Mouse (Mus musculus) ovary, adult 18-20 months (tissue): ENCODE measurements around the gene Usp12.

ENCODE experiments used
- DNase-seq: peaks from one replicate; pipeline ENCODE4 v3.0.0; 2022; ENCODE audit warnings: low spot score, mixed read lengths

The Usp12 gene

GRCm38 (mm10) chr5:146798031-146798430, 3.2 kb upstream of the Usp12 start:
- no peak for DNase-seq

- DNase-seq = no peak
These were observed 922 bp upstream of the Usp12 start for GRCm38 (mm10) chr5:146795728-146796127.

GRCm38 (mm10) chr5:146794084-146794852, 538 bp downstream of the Usp12 start:
- DNase-seq = peak; percentile 13

- no peak for DNase-seq
These were observed 1.1 kb downstream of the Usp12 start for GRCm38 (mm10) chr5:146793630-146794083.

GRCm38 (mm10) chr5:146792140-146792791, 2.5 kb downstream of the Usp12 start:
- DNase-seq = no peak

- no peak for DNase-seq
These were observed 3.9 kb downstream of the Usp12 start for GRCm38 (mm10) chr5:146790944-146791343.

- no peak for DNase-seq
These were observed 5.4 kb downstream of the Usp12 start for GRCm38 (mm10) chr5:146789413-146789812.

- no peak for DNase-seq
These were observed 8.7 kb downstream of the Usp12 start for GRCm38 (mm10) chr5:146786123-146786522.

GRCm38 (mm10) chr5:146783891-146784290, 10.9 kb downstream of the Usp12 start:
- no peak for DNase-seq

- DNase-seq = no peak
These were observed 11.5 kb downstream of the Usp12 start for GRCm38 (mm10) chr5:146783300-146783699.

GRCm38 (mm10) chr5:146781663-146782062, 13.1 kb downstream of the Usp12 start:
- no peak for DNase-seq

- DNase-seq = no peak
These were observed 14.9 kb downstream of the Usp12 start for GRCm38 (mm10) chr5:146779931-146780330.

GRCm38 (mm10) chr5:146776988-146777639, 17.7 kb downstream of the Usp12 start:
- DNase-seq = no peak

GRCm38 (mm10) chr5:146771982-146772381, 22.8 kb downstream of the Usp12 start:
- DNase-seq = peak; percentile 69

GRCm38 (mm10) chr5:146770002-146770848, 24.6 kb downstream of the Usp12 start:
- no peak for DNase-seq

- DNase-seq = no peak
These were observed 29.0 kb downstream of the Usp12 start for GRCm38 (mm10) chr5:146765791-146766190.

- DNase-seq = no peak
These were observed 35.6 kb downstream of the Usp12 start for GRCm38 (mm10) chr5:146759159-146759558.

GRCm38 (mm10) chr5:146757921-146758320, 36.9 kb downstream of the Usp12 start:
- DNase-seq = no peak

GRCm38 (mm10) chr5:146757316-146757715, 37.5 kb downstream of the Usp12 start:
- DNase-seq = no peak

GRCm38 (mm10) chr5:146753181-146753580, 41.6 kb downstream of the Usp12 start:
- DNase-seq = peak; percentile 25

GRCm38 (mm10) chr5:146750958-146751357, 43.8 kb downstream of the Usp12 start:
- no peak for DNase-seq

- DNase-seq = no peak
These were observed 44.5 kb downstream of the Usp12 start for GRCm38 (mm10) chr5:146750273-146750672.
